Mouse (Mus musculus) retina, embryonic 14.5 days (tissue): ENCODE measurements at regions not wholly inside any gene's neighbourhood (a gene's known extent, or its start where the extent isn't known, plus 50 kb on each side); places are given as distances from the start of the nearest gene placed in this dataset.
A peak's percentile ranks its signal among the peaks of the same experiment; 100 is the strongest.

Source experiments
- DNase-seq: peaks from one replicate; pipeline ENCODE4 v3.0.0-alpha.2; 2015; ENCODE audit warnings: low spot score

DNA sequence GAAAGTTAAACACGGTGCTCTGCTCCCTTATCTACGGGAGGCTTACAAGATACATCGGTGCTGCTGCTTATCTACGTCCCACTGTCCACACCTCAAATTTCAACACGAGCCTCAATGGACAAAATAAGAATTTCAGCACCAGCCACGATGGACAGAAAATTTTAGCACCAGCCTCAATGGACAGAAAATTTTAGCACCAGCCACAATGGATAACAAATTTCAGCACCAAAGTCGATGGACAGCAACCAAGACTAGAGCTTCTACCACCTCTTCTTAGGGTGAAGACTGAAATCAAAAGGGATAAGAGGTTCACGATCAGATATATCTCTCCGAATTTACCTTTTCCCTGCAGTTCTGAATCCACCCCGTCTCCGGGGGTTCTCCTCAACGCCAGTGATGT, 387.7 kb upstream of the Brinp3 start:
- peak; percentile 58 for DNase-seq
